Mouse (Mus musculus) limb, embryonic 15.5 days (tissue): ENCODE results near the gene Syp. TPM values are rescaled to one million over a fixed set of nuclear protein-coding genes. Genes with fewer than 3 reads are reported as not detected.

Experiments used
- ATAC-seq: fragments of 200-750 bp; cut with Nextera tagmentation; 2 replicates; pipeline ENCODE4 v1.8.0; 2017; ENCODE audit warnings: low read depth, moderate TSS enrichment; ENCODE audit not compliant: insufficient number of reproducible peaks, low FRiP score, low TSS enrichment
- H3K27ac ChIP-seq: fragments of 300-500 bp; sonication (generic); 2 replicates; pipeline ENCODE4 v1.5.1; 2015; ENCODE audit warnings: moderate library complexity, mild to moderate bottlenecking, inconsistent platforms
- H3K27me3 ChIP-seq: fragments of 300-500 bp; sonication (generic); 2 replicates; pipeline ENCODE4 v1.6.1; 2015; ENCODE audit warnings: inconsistent platforms
- H3K36me3 ChIP-seq: fragments of 300-500 bp; sonication (generic); 2 replicates; pipeline ENCODE4 v1.6.1; 2015; ENCODE audit warnings: inconsistent platforms
- H3K4me1 ChIP-seq: fragments of 300-500 bp; sonication (generic); 2 replicates; pipeline ENCODE4 v1.6.1; 2015; ENCODE audit warnings: inconsistent platforms
- H3K4me2 ChIP-seq: fragments of 300-500 bp; sonication (generic); 2 replicates; pipeline ENCODE4 v1.6.1; 2015; ENCODE audit warnings: mild to moderate bottlenecking, inconsistent platforms
- H3K4me3 ChIP-seq: fragments of 300-500 bp; sonication (generic); 2 replicates; pipeline ENCODE4 v1.5.1; 2015; ENCODE audit warnings: mild to moderate bottlenecking, inconsistent platforms
- H3K9ac ChIP-seq: fragments of 300-500 bp; sonication (generic); 2 replicates; pipeline ENCODE4 v1.6.1; 2015; ENCODE audit warnings: inconsistent platforms
- H3K9me3 ChIP-seq: fragments of 300-500 bp; sonication (generic); 2 replicates; pipeline ENCODE4 v1.6.1; 2016; ENCODE audit warnings: inconsistent platforms
- WGBS: fragments of 180-500 bp; shearing (Covaris S2); methylation state at CpG from one replicate; pipeline ENCODE4 v1.1.7; 2015; 5-methylcytosine and 5-hydroxymethylcytosine counted together
- polyA plus RNA-seq: library from polyadenylated mRNA; unstranded; fragments of >200 nt; fragmentation: Nextera tagmentation; extraction: Ambion mirVana; gene quantifications from 2 replicates; pipeline ENCODE4 v1.2.1, GENCODE M21; 2015

The Syp gene
- polyA plus RNA-seq, 1 experiment from 2014 or later = 1.7 TPM

GRCm38 (mm10) chrX:7665739-7666502 is 27.6 kb downstream of the Syp start:
- Histone ChIP-seq H3K4me1 (no peaks in the 10 kb centered on the region), H3K27me3 (no peaks in the 10 kb centered on the region), H3K4me2 (no peak overlapping the region), H3K4me3 (no peak overlapping the region), H3K9me3 (no peaks in the 10 kb centered on the region), H3K9ac (no peak overlapping the region), H3K27ac (no peak overlapping the region), H3K36me3 (peaks cover 19% of the 10 kb centered on the region)
- WGBS = 72% methylated on average over 21 of the region's 21 CpGs
- no peak for ATAC-seq

GRCm38 (mm10) chrX:7670390-7670881 is 32.2 kb downstream of the Syp start:
- H3K9ac ChIP-seq = peak overlapping the region; percentile 33
- H3K4me3 ChIP-seq = peak overlapping the region; percentile 53
- peak overlapping the region; percentile 86 for H3K27ac ChIP-seq

GRCm38 (mm10) chrX:7670921-7671623 is 32.8 kb downstream of the Syp start, which contains the start of gene Plp2:
TSS of gene Plp2 (minus strand) at chrX:7671390.
- Histone ChIP-seq H3K4me1 (peaks cover 16% of the 10 kb centered on the region), H3K4me2 (peak within 1 kb of the TSS; percentile 43), H3K9me3 (no peaks in the 10 kb centered on the region), H3K27ac (peak within 1 kb of the TSS; percentile 86), H3K27me3 (no peaks in the 10 kb centered on the region), H3K9ac (peak within 1 kb of the TSS; percentile 33), H3K4me3 (peak within 1 kb of the TSS; percentile 53), H3K36me3 (peaks cover 13% of the 10 kb centered on the region)
- WGBS = 31% methylated on average over 36 of the region's 36 CpGs
- ATAC-seq = peak; percentile 26; the same call in 1 of the 2 replicates

More at GRCm38 (mm10) chrX:7670390-7670881, 32.2 kb downstream of the Syp start:
- peak; percentile 68 for ATAC-seq
- Histone ChIP-seq H3K27me3 (no peaks in the 10 kb centered on the region), H3K9me3 (no peaks in the 10 kb centered on the region), H3K4me2 (peak overlapping the region; percentile 43), H3K4me1 (peaks cover 16% of the 10 kb centered on the region), H3K36me3 (peaks cover 15% of the 10 kb centered on the region)
- WGBS = 21% methylated on average over 19 of the region's 19 CpGs

- no peak for ATAC-seq
- Histone ChIP-seq H3K9ac (no peak overlapping the region), H3K4me2 (no peak overlapping the region), H3K36me3 (no peaks in the 10 kb centered on the region), H3K27me3 (no peaks in the 10 kb centered on the region), H3K9me3 (no peaks in the 10 kb centered on the region), H3K4me1 (peaks cover 16% of the 10 kb centered on the region), H3K4me3 (no peak overlapping the region), H3K27ac (no peak overlapping the region)
- WGBS = 37% methylated on average over 6 of the region's 6 CpGs
Observed at GRCm38 (mm10) chrX:7672739-7673138, 34.5 kb downstream of the Syp start.

GRCm38 (mm10) chrX:7673578-7674281 is 35.5 kb downstream of the Syp start:
- H3K9me3 ChIP-seq = no peaks in the 10 kb centered on the region
- H3K4me2 ChIP-seq = peak overlapping the region; percentile 45
- H3K4me3 ChIP-seq = peak overlapping the region; percentile 27
- H3K4me1 ChIP-seq = peaks cover 16% of the 10 kb centered on the region
- peak overlapping the region; percentile 87 for H3K27ac ChIP-seq
- WGBS = 29% methylated on average over 12 of the region's 12 CpGs
- no peaks in the 10 kb centered on the region for H3K27me3 ChIP-seq
- H3K36me3 ChIP-seq = no peaks in the 10 kb centered on the region
- no peak overlapping the region for H3K9ac ChIP-seq
- peak; percentile 25; the same call in 1 of the 2 replicates for ATAC-seq

- no peak overlapping the region for H3K9ac ChIP-seq
- H3K9me3 ChIP-seq = no peaks in the 10 kb centered on the region
- H3K4me2 ChIP-seq = peak overlapping the region; percentile 45
- peaks cover 16% of the 10 kb centered on the region for H3K4me1 ChIP-seq
- H3K27me3 ChIP-seq = no peaks in the 10 kb centered on the region
- H3K36me3 ChIP-seq = no peaks in the 10 kb centered on the region
- 25% methylated on average over 28 of the region's 28 CpGs for WGBS
- H3K4me3 ChIP-seq = peak overlapping the region; percentile 27
- peak overlapping the region; percentile 87 for H3K27ac ChIP-seq
- peak; percentile 35; the same call in 1 of the 2 replicates for ATAC-seq
Observed at GRCm38 (mm10) chrX:7674284-7675000, 36.2 kb downstream of the Syp start.

- Histone ChIP-seq H3K9ac (no peak overlapping the region), H3K4me1 (peaks cover 16% of the 10 kb centered on the region), H3K36me3 (no peaks in the 10 kb centered on the region), H3K4me3 (peak overlapping the region; percentile 27), H3K27me3 (no peaks in the 10 kb centered on the region), H3K4me2 (peak overlapping the region; percentile 45), H3K27ac (peak overlapping the region; percentile 87), H3K9me3 (no peaks in the 10 kb centered on the region)
- ATAC-seq = no peak
- WGBS = 33% methylated on average over 10 of the region's 10 CpGs
Observed at GRCm38 (mm10) chrX:7675001-7675380, 36.7 kb downstream of the Syp start.

GRCm38 (mm10) chrX:7678986-7679385 is 40.7 kb downstream of the Syp start:
- H3K36me3 ChIP-seq = no peaks in the 10 kb centered on the region
- WGBS = 38% methylated on average over 3 of the region's 3 CpGs
- H3K4me3 ChIP-seq = no peak overlapping the region
- no peaks in the 10 kb centered on the region for H3K9me3 ChIP-seq
- ATAC-seq = no peak
- H3K27ac ChIP-seq = no peak overlapping the region
- no peak overlapping the region for H3K4me2 ChIP-seq
- H3K4me1 ChIP-seq = peaks cover 3% of the 10 kb centered on the region
- no peak overlapping the region for H3K9ac ChIP-seq
- H3K27me3 ChIP-seq = no peaks in the 10 kb centered on the region

GRCm38 (mm10) chrX:7679405-7680056 is 41.3 kb downstream of the Syp start:
- Histone ChIP-seq H3K9ac (no peak overlapping the region), H3K9me3 (no peaks in the 10 kb centered on the region), H3K4me2 (peak overlapping the region; percentile 51), H3K36me3 (no peaks in the 10 kb centered on the region), H3K4me1 (no peaks in the 10 kb centered on the region), H3K27ac (no peak overlapping the region), H3K27me3 (no peaks in the 10 kb centered on the region), H3K4me3 (peak overlapping the region; percentile 33)
- 16% methylated on average over 27 of the region's 27 CpGs for WGBS
- peak; percentile 91 for ATAC-seq

GRCm38 (mm10) chrX:7680057-7680412 is 41.8 kb downstream of the Syp start:
- H3K9ac ChIP-seq = no peak overlapping the region

GRCm38 (mm10) chrX:7680864-7681263 is 42.6 kb downstream of the Syp start, which contains the start of gene Magix:
TSS of gene Magix (minus strand) at chrX:7681251.
- no peak for ATAC-seq
- no peaks in the 10 kb centered on the region for H3K4me1 ChIP-seq
- no peaks in the 10 kb centered on the region for H3K9me3 ChIP-seq
- H3K36me3 ChIP-seq = no peaks in the 10 kb centered on the region
- H3K9ac ChIP-seq = no peak within 1 kb of the TSS
- H3K27me3 ChIP-seq = no peaks in the 10 kb centered on the region
- 66% methylated on average over 14 of the region's 14 CpGs for WGBS
- H3K4me3 ChIP-seq = peak within 1 kb of the TSS; percentile 33; the same call in 1 of the 2 replicates
- H3K4me2 ChIP-seq = peak within 1 kb of the TSS; percentile 51
- H3K27ac ChIP-seq = no peak within 1 kb of the TSS

More at GRCm38 (mm10) chrX:7680057-7680412, 41.8 kb downstream of the Syp start:
- Histone ChIP-seq H3K4me1 (no peaks in the 10 kb centered on the region), H3K36me3 (no peaks in the 10 kb centered on the region), H3K4me2 (peak overlapping the region; percentile 51), H3K4me3 (peak overlapping the region; percentile 33), H3K9me3 (no peaks in the 10 kb centered on the region), H3K27me3 (no peaks in the 10 kb centered on the region), H3K27ac (no peak overlapping the region)
- 28% methylated on average over 12 of the region's 12 CpGs for WGBS
- no peak for ATAC-seq
